Mouse (Mus musculus): ENCODE results near the gene Sumo1. TPM values are rescaled to one million over a fixed set of nuclear protein-coding genes. Genes with fewer than 3 reads are reported as not detected.
A peak's percentile ranks its signal among the peaks of the same experiment; 100 is the strongest.

Sumo1 gene
- polyA plus RNA-seq, 1 experiment from 2014 or later, result 395 TPM

DNA sequence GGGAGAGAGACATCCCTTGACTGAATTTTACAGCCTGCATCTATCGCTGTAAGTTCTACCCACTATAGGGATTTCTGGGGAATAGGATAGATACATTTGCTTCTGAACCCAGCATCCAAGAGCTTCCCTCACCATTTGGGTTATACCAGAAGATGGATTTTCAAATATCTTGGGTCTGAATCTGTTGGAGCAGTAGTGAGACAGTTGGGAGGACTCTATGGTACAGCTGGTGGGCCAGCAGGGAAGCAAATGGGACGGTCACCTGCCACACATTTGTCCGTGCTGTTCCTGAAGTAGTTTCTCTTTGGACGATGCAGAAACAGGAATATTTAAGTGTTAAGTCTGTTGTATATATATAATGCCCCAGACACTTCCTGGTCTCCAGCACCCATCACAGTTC, 103.1 kb downstream of the Sumo1 start:
- no peaks in the 10 kb centered on the region for H3K9me3 ChIP-seq (replicated peaks)
- H3K4me3 ChIP-seq (replicated peaks), result no peak overlapping the region
- 75% methylated on average over 4 of the region's 4 CpGs for WGBS
- H3K27ac ChIP-seq, result no peak overlapping the region
- no peak overlapping the region for H3K4me2 ChIP-seq
- H3K4me1 ChIP-seq, result peaks cover 17% of the 10 kb centered on the region
- H3K9ac ChIP-seq, result no peak overlapping the region
- ATAC-seq (replicated peaks; ENCODE audit: low FRiP score), result no peak
- no peaks in the 10 kb centered on the region for H3K36me3 ChIP-seq
- no peaks in the 10 kb centered on the region for H3K27me3 ChIP-seq

DNA sequence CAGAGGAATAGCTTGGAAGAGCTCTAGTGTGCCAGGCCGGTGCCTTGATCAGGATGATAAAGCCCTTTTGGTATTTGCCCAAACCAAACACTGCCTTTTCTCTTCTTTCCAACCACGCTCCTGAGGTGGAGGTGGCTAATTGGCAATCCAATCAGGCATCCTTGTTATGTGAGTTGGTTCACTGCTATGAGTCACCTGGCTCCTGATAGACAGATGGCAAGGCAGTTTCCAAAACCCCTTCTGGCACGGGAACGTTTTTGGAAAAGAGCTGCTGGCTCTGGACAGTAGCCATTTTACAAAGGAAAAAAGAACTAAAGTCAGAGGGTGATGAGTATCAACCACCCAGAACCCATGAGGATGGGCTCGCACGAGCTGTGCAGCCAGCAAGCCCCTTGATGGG, 103.7 kb downstream of the Sumo1 start:
- no peak overlapping the region for H3K4me2 ChIP-seq
- no peak overlapping the region for H3K9ac ChIP-seq
- no peak overlapping the region for H3K27ac ChIP-seq
- no peaks in the 10 kb centered on the region for H3K36me3 ChIP-seq
- H3K4me3 ChIP-seq (replicated peaks), result no peak overlapping the region
- no peaks in the 10 kb centered on the region for H3K27me3 ChIP-seq
- 75% methylated on average over 6 of the region's 6 CpGs for WGBS
- no peaks in the 10 kb centered on the region for H3K9me3 ChIP-seq (replicated peaks)
- peaks cover 17% of the 10 kb centered on the region for H3K4me1 ChIP-seq
- ATAC-seq (replicated peaks; ENCODE audit: low FRiP score), result no peak

DNA sequence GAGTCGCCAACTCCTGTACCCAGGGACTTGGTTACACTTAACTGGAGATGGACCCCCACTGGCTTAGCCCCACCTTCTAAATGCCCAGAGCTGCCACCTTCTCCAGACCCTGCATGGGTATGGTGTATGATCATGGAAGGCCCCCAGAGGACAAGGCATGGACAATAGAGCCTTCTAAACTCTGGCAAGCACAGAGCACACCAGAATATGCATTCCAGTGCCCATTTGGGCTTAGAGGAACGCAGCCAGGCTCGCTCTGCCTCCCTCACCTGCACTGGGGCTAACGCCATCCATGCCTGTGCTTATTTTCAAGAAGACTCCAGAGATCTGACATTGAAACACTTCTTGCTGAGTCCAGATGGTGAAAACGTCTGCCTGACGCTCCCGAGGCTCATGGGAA, 104.4 kb downstream of the Sumo1 start:
- no peaks in the 10 kb centered on the region for H3K36me3 ChIP-seq
- H3K27ac ChIP-seq, result no peak overlapping the region
- peaks cover 17% of the 10 kb centered on the region for H3K4me1 ChIP-seq
- no peak overlapping the region for H3K4me2 ChIP-seq
- no peaks in the 10 kb centered on the region for H3K27me3 ChIP-seq
- WGBS, result 79% methylated on average over 7 of the region's 7 CpGs
- H3K9me3 ChIP-seq (replicated peaks), result no peaks in the 10 kb centered on the region
- ATAC-seq (replicated peaks; ENCODE audit: low FRiP score), result no peak
- H3K9ac ChIP-seq, result no peak overlapping the region
- H3K4me3 ChIP-seq (replicated peaks), result no peak overlapping the region

DNA sequence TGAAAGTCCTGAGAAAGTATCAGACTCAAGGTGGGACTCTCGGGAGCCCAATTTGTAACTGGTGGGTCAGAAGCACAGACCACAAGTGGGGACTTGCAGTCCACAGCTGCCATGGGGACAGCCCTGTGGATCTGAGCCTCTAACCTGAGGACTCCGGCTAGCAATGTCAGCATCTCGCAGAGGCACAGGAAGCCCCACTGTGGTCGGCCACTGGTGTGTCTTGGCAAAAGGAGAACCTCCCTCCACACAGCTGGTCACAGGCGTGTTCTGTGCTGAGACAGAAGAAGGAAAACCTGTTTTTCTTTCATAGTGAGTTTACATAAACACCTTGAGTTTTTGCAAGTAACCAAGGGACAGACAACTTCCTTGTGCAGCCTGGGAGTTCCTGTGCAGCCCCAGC, 104.8 kb downstream of the Sumo1 start:
- Histone ChIP-seq H3K36me3 (no peaks in the 10 kb centered on the region), H3K9me3 (replicated peaks) (no peaks in the 10 kb centered on the region), H3K27ac (no peak overlapping the region), H3K27me3 (no peaks in the 10 kb centered on the region), H3K4me1 (peaks cover 16% of the 10 kb centered on the region), H3K9ac (no peak overlapping the region), H3K4me3 (replicated peaks) (no peak overlapping the region), H3K4me2 (no peak overlapping the region)
- 73% methylated on average over 5 of the region's 5 CpGs for WGBS
- no peak for ATAC-seq (replicated peaks; ENCODE audit: low FRiP score)

DNA sequence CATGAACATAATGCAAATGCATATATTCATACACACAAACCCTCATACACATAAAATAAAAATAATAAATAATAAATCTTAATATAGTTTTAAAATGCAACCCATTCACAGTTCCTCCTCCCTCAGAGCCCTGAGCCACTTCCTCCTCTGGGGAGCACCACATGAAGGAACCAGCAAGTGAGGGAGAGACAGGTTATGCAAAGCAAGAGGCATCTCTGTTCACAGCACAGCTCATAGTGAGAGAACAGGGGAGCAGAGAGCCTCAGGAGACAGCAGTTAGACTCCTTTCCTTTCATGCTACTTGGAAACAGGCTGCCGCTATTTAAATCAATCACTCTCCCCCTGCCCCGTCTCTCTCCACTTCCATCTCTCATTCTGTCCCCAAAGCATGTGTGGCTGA, 107.1 kb downstream of the Sumo1 start:
- Histone ChIP-seq H3K4me2 (no peak overlapping the region), H3K9ac (no peak overlapping the region), H3K27ac (no peak overlapping the region), H3K36me3 (no peaks in the 10 kb centered on the region), H3K4me3 (replicated peaks) (no peak overlapping the region), H3K27me3 (no peaks in the 10 kb centered on the region), H3K9me3 (replicated peaks) (no peaks in the 10 kb centered on the region), H3K4me1 (peaks cover 7% of the 10 kb centered on the region; the same call in 1 of the 2 replicates)
- WGBS, result 50% methylated on average over 2 of the region's 2 CpGs
- no peak for ATAC-seq (replicated peaks; ENCODE audit: low FRiP score)

DNA sequence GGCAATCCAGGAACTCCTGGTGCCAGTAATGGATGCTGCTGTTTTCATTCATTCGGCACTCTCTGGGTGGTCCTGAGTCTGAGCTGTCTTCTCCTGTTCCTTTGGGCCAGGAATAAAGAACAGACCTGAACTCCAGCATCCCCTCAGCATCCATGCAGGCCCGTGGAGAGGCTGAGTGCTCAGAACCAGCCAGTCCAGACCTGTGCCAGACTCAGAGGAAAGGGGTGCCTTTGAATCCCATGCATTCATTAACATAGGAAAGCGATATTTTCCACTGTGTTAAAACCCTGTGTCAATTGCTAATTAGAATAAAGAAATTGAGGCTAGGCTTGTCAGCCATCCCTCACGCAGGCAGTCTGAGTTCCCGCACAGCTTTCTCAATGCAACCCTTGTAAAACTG, 116.9 kb downstream of the Sumo1 start:
- peaks cover 27% of the 10 kb centered on the region for H3K4me1 ChIP-seq
- 63% methylated on average over 5 of the region's 5 CpGs for WGBS

DNA sequence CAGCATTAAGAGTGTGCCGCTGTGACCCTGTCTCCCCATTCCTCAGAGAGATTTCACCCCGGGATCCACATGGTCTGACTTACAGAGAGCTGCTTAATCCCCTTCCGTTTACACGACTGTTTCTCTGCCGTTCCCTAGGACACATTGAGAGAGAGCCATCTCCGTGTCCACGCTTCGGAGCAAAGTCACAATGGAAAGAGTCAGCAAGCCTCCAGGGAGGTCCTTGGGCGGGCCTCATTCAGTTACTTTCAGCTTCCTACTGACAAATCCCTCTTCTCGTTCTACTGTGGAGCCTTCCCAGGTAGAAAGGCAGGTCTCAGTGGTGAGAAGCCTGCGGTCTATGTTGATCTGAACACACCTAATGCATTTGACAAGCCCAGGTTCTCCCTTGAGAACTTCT, 119.6 kb downstream of the Sumo1 start:
- no peaks in the 10 kb centered on the region for H3K27me3 ChIP-seq
- no peak overlapping the region for H3K9ac ChIP-seq
- H3K4me1 ChIP-seq, result peaks cover 30% of the 10 kb centered on the region
- ATAC-seq (replicated peaks; ENCODE audit: low FRiP score), result no peak
- H3K36me3 ChIP-seq, result no peaks in the 10 kb centered on the region
- H3K4me2 ChIP-seq, result no peak overlapping the region
- 84% methylated on average over 11 of the region's 11 CpGs for WGBS
- H3K4me3 ChIP-seq (replicated peaks), result no peak overlapping the region
- no peak overlapping the region for H3K27ac ChIP-seq
- no peaks in the 10 kb centered on the region for H3K9me3 ChIP-seq (replicated peaks)

More for the DNA sequence above, 116.9 kb downstream of the Sumo1 start:
- Histone ChIP-seq H3K4me3 (replicated peaks) (no peak overlapping the region), H3K27ac (no peak overlapping the region), H3K36me3 (no peaks in the 10 kb centered on the region), H3K27me3 (no peaks in the 10 kb centered on the region), H3K9me3 (replicated peaks) (no peaks in the 10 kb centered on the region), H3K9ac (no peak overlapping the region), H3K4me2 (no peak overlapping the region)
- no peak; the same call in 1 of the 2 replicates for ATAC-seq (replicated peaks; ENCODE audit: low FRiP score)

DNA sequence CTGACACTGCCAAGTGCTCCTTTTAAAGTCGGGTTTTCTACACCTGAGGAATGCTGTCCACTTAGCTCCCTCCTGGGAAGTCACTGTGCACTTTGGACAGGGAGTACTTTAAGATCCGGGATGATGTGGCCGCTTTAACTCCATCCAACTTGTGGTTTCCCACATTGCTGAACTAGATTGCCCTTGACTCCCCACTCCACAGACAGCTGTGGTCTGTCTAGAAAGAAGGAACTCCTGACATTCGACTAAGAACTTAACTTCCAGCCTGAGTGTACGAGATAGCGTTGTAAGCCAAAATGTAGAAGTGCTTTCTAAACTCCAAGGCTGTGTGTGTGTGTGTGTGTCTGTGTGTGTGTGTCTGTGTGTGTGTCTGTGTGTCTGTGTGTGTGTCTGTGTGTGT, 120.4 kb downstream of the Sumo1 start:
- H3K4me3 ChIP-seq (replicated peaks), result no peak overlapping the region
- H3K4me1 ChIP-seq, result peaks cover 30% of the 10 kb centered on the region
- WGBS, result 39% methylated on average over 6 of the region's 6 CpGs
- ATAC-seq (replicated peaks; ENCODE audit: low FRiP score), result peak; percentile 65
- H3K4me2 ChIP-seq, result no peak overlapping the region
- no peaks in the 10 kb centered on the region for H3K27me3 ChIP-seq
- H3K9ac ChIP-seq, result no peak overlapping the region
- H3K36me3 ChIP-seq, result no peaks in the 10 kb centered on the region
- no peaks in the 10 kb centered on the region for H3K9me3 ChIP-seq (replicated peaks)
- peak overlapping the region; percentile 2; the same call in 1 of the 2 replicates for H3K27ac ChIP-seq

DNA sequence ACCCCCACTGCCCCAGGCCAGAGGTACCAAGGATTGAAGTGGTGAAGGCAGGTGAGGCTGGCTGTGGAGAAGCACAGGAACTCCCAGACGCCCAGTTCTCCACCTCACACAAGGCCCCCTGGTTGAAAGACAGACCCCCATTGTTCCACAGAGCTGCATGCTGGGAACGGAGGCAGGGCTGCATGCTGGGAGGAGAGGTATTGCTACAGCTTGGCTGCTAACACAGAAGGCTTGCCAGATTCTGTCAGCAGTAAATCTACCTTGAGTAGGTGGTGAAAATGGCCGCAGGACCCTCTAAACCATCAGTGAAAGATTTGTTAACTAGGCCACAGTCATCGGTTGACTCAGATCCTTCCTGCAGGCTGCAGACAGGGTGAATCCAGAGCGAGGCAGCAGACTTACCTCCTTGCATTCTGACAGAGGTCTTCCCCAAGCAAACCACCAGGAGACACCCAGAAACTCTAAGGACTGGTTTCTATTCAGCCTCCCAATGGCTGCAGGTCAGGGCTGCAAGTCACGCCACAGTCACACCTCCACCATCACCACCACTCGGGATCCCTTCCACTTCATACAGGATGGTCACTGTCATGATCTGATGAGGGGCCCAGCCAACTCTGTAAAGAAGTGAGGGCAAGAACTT, 121.5 kb downstream of the Sumo1 start:
- H3K9ac ChIP-seq, result no peak overlapping the region
- H3K9me3 ChIP-seq (replicated peaks), result no peaks in the 10 kb centered on the region
- H3K4me3 ChIP-seq (replicated peaks), result no peak overlapping the region
- H3K27ac ChIP-seq, result no peak overlapping the region
- no peak overlapping the region for H3K4me2 ChIP-seq
- ATAC-seq (replicated peaks; ENCODE audit: low FRiP score), result no peak
- no peaks in the 10 kb centered on the region for H3K36me3 ChIP-seq
- no peaks in the 10 kb centered on the region for H3K27me3 ChIP-seq
- WGBS, result 68% methylated on average over 7 of the region's 7 CpGs
- H3K4me1 ChIP-seq, result peaks cover 30% of the 10 kb centered on the region

DNA sequence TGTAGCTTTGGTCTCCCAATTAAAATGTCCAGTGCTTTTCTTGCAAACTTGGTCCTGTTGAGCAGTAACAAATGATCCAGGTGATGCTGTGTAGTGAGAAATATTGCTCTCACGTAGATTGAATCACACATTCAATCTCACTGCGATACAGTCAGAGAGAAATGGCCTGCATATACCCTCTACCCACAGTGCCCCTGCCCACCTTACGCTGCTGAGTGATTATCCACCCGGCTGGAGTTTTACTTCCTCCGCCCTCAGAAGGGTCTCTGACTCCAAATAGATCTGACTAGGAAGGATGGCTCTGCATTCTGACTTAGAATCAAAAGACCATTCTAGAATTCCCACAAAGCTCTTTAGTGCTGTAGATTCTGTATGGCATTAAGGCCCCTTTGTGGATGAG, 122.1 kb downstream of the Sumo1 start:
- Histone ChIP-seq H3K36me3 (no peaks in the 10 kb centered on the region), H3K27ac (no peak overlapping the region)

DNA sequence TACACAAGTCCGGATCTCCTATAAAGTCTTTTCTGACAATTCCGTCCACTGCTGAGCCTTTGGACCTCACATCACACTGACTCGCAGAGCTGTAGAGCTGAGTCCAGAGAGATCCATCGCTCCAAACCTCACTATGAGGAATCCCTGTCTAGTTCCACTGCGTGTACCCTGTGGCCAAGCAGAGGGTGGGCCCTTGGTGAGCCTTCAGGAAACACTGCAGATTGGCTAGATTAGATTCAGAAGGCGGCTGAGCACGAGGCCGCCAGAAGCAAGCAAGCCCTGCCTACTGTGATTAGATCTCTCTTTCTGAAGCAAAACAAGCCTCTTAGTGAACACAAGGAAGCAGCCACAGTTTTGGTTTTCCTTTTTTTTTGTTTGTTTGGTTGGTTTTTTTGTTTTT, 126.7 kb downstream of the Sumo1 start:
- H3K27ac ChIP-seq, result no peak overlapping the region
- 74% methylated on average over 8 of the region's 8 CpGs for WGBS
- H3K4me3 ChIP-seq (replicated peaks), result no peak overlapping the region
- no peak for ATAC-seq (replicated peaks; ENCODE audit: low FRiP score)
- H3K4me1 ChIP-seq, result peaks cover 5% of the 10 kb centered on the region; the same call in 1 of the 2 replicates
- H3K4me2 ChIP-seq, result no peak overlapping the region
- no peaks in the 10 kb centered on the region for H3K9me3 ChIP-seq (replicated peaks)
- H3K9ac ChIP-seq, result no peak overlapping the region
- no peaks in the 10 kb centered on the region for H3K27me3 ChIP-seq
- H3K36me3 ChIP-seq, result no peaks in the 10 kb centered on the region

More for the DNA sequence above, 122.1 kb downstream of the Sumo1 start:
- Histone ChIP-seq H3K4me3 (replicated peaks) (no peak overlapping the region), H3K4me1 (peaks cover 30% of the 10 kb centered on the region), H3K9ac (no peak overlapping the region), H3K27me3 (no peaks in the 10 kb centered on the region), H3K9me3 (replicated peaks) (no peaks in the 10 kb centered on the region), H3K4me2 (no peak overlapping the region)
- no peak for ATAC-seq (replicated peaks; ENCODE audit: low FRiP score)
- 85% methylated on average over 5 of the region's 5 CpGs for WGBS

DNA sequence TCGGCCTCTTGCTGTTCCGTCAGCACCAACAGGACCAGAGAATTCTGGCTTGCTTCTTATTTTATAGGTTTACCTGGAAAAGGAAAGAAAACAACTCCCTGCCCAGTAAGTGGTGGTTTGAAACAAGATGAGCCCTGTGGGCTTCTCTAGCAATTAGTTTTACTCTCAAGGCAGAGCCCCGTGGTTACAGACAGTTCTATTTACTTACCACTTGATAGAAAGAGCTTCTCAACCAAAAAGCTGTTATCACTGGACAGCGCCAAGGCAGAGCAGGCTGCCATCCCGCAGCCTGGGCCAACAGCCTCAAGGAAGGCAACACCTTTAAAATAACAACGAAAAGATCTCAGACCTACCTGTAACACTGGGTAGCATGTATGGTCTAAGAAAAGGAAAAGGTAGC, 128.4 kb downstream of the Sumo1 start:
- 59% methylated on average over 6 of the region's 6 CpGs for WGBS
- Histone ChIP-seq H3K4me2 (no peak overlapping the region), H3K4me1 (no peaks in the 10 kb centered on the region), H3K9ac (no peak overlapping the region), H3K36me3 (no peaks in the 10 kb centered on the region), H3K9me3 (replicated peaks) (no peaks in the 10 kb centered on the region), H3K27me3 (no peaks in the 10 kb centered on the region), H3K27ac (no peak overlapping the region), H3K4me3 (replicated peaks) (no peak overlapping the region)
- ATAC-seq (replicated peaks; ENCODE audit: low FRiP score), result no peak

All from kidney, embryonic 15.5 days (tissue).